Mouse (Mus musculus) embryonic facial prominence, embryonic 10.5 days (tissue): ENCODE data around the gene Lsm14b. TPM values are rescaled to one million over a fixed set of nuclear protein-coding genes. Genes with fewer than 3 reads are reported as not detected.

Experiments
- DNase-seq: peaks from one replicate; pipeline ENCODE4 v3.0.0-alpha.2; 2017; ENCODE audit warnings: low spot score
- H3K27ac ChIP-seq: fragments of 300-500 bp; sonication (generic); replicated peaks from 2 replicates; pipeline ENCODE4 v1.5.1; 2016; ENCODE audit warnings: mild to moderate bottlenecking
- H3K27me3 ChIP-seq: fragments of 300-500 bp; sonication (generic); replicated peaks from 2 replicates; pipeline ENCODE4 v1.6.1; 2016; ENCODE audit warnings: low read depth, mild to moderate bottlenecking; ENCODE audit not compliant: poor library complexity, severe bottlenecking
- H3K36me3 ChIP-seq: fragments of 300-500 bp; sonication (generic); replicated peaks from 2 replicates; pipeline ENCODE4 v1.6.1; 2016; ENCODE audit warnings: mild to moderate bottlenecking, moderate library complexity
- H3K4me1 ChIP-seq: fragments of 300-500 bp; sonication (generic); 2 replicates; pipeline ENCODE4 v1.6.1; 2016
- H3K4me3 ChIP-seq: fragments of 300-500 bp; sonication (generic); 2 replicates; pipeline ENCODE4 v1.5.1; 2016; ENCODE audit warnings: mild to moderate bottlenecking, moderate library complexity
- H3K9me3 ChIP-seq: fragments of 300-500 bp; sonication (generic); 2 replicates; pipeline ENCODE4 v1.6.1; 2016; ENCODE audit warnings: mild to moderate bottlenecking
- WGBS: fragments of 180-500 bp; shearing (Covaris S2); methylation state at CpG from one replicate; pipeline ENCODE4 v1.1.7; 2016; 5-methylcytosine and 5-hydroxymethylcytosine counted together
- polyA plus RNA-seq: library from polyadenylated mRNA; unstranded; fragments of >200 nt; fragmentation: Nextera tagmentation; extraction: Ambion mirVana; gene quantifications from 2 replicates; pipeline ENCODE4 v1.2.1, GENCODE M21; 2016

Lsm14b gene
- polyA plus RNA-seq, 1 experiment from 2014 or later, result 9.9 TPM

GRCm38 (mm10) chr2:180072886-180073285 is 48.1 kb downstream of the Lsm14b start:
- H3K9me3 ChIP-seq, result no peaks in the 10 kb centered on the region
- no peak overlapping the region for H3K27ac ChIP-seq
- peaks cover 14% of the 10 kb centered on the region for H3K4me1 ChIP-seq
- H3K27me3 ChIP-seq, result no peaks in the 10 kb centered on the region
- DNase-seq, result no peak
- 92% methylated on average over 7 of the region's 7 CpGs for WGBS
- H3K36me3 ChIP-seq, result peaks cover 45% of the 10 kb centered on the region
- no peak overlapping the region for H3K4me3 ChIP-seq

DNA sequence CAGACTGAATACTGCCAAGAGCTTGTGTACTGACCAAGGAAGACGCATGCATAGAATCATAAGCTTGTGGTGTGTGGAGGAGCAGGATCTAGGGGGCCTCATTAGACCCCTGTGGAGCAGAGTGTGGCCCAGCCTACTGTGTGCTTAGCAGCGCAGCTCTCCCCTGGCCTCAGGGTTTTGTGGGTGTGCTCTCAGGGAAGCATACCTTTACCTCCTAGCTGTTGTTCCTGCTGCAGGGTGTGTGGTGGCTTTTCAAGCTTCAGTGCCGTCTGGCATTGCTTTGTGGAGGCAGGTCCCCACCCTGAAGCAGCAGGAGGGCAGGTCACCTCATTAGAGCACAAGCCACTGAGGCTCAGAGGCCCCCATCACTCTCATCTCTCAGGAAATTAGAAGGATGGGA is 52.8 kb downstream of the Lsm14b start:
- 69% methylated on average over 3 of the region's 3 CpGs for WGBS
- H3K36me3 ChIP-seq, result peaks cover 62% of the 10 kb centered on the region

GRCm38 (mm10) chr2:180080680-180081079 is 55.9 kb downstream of the Lsm14b start:
- Histone ChIP-seq H3K27me3 (no peaks in the 10 kb centered on the region), H3K4me3 (no peak overlapping the region), H3K27ac (no peak overlapping the region), H3K9me3 (no peaks in the 10 kb centered on the region), H3K4me1 (peaks cover 19% of the 10 kb centered on the region), H3K36me3 (peaks cover 71% of the 10 kb centered on the region)
- 95% methylated on average over 8 of the region's 8 CpGs for WGBS
- DNase-seq, result no peak

More for the DNA sequence above, 52.8 kb downstream of the Lsm14b start:
- Histone ChIP-seq H3K27ac (no peak overlapping the region), H3K4me1 (no peaks in the 10 kb centered on the region), H3K9me3 (no peaks in the 10 kb centered on the region), H3K27me3 (no peaks in the 10 kb centered on the region), H3K4me3 (no peak overlapping the region)
- no peak for DNase-seq

- H3K36me3 ChIP-seq, result peaks cover 79% of the 10 kb centered on the region
Measured at GRCm38 (mm10) chr2:180083063-180083462, 58.3 kb downstream of the Lsm14b start.

DNA sequence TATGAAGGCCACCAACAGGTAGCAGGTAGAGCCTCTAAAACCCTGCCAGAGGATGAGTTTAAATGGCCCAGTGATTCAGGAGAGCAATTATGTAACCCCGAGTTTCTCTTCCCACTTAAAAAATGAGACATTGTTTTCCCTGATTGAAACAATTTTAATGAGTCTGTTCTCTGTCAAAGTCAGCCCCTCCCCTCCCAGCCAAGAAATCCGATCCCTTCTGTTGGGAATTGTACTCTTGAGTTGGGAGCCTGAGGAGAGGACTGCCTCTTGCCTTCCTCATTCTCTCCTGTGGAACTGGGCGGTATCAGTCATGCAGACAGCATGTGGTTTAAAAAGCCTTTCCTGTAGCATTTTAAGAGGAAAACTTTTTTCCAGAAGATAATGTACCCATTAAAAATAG is 59.8 kb downstream of the Lsm14b start:
- DNase-seq, result no peak
- no peaks in the 10 kb centered on the region for H3K27me3 ChIP-seq
- H3K9me3 ChIP-seq, result no peaks in the 10 kb centered on the region
- whole genome bisulfite sequencing, result 31% methylated on average over 3 of the region's 3 CpGs
- H3K4me3 ChIP-seq, result no peak overlapping the region
- H3K27ac ChIP-seq, result no peak overlapping the region
- peaks cover 64% of the 10 kb centered on the region for H3K36me3 ChIP-seq
- H3K4me1 ChIP-seq, result peaks cover 23% of the 10 kb centered on the region

More at GRCm38 (mm10) chr2:180083063-180083462, 58.3 kb downstream of the Lsm14b start:
- H3K4me1 ChIP-seq, result peaks cover 23% of the 10 kb centered on the region
- no peak overlapping the region for H3K4me3 ChIP-seq
- DNase-seq, result no peak
- no peaks in the 10 kb centered on the region for H3K27me3 ChIP-seq
- no peaks in the 10 kb centered on the region for H3K9me3 ChIP-seq
- no peak overlapping the region for H3K27ac ChIP-seq
- whole genome bisulfite sequencing, result 89% methylated on average over 10 of the region's 10 CpGs

Other genes with a start within 250 kb of the Lsm14b start
- gene Taf4, start 48.3 kb upstream of the Lsm14b start, polyA plus RNA-seq, result 3.2 and 3.7 TPM in 2 replicates
- gene Psma7, start 17.4 kb downstream of the Lsm14b start, polyA plus RNA-seq, result 909 and 921 TPM in 2 replicates
- 8.3 and 8.6 TPM in 2 replicates for gene Ss18l1, start 17.5 kb downstream of the Lsm14b start, polyA plus RNA-seq
- gene Mtg2, start 45.6 kb downstream of the Lsm14b start, polyA plus RNA-seq, result 31.3 and 33.0 TPM in 2 replicates
- gene Hrh3, start 79.5 kb downstream of the Lsm14b start, polyA plus RNA-seq, result 0.49 and 0.67 TPM in 2 replicates
- 23.6 and 24.9 TPM in 2 replicates for gene Osbpl2, start 94.3 kb downstream of the Lsm14b start, polyA plus RNA-seq
- gene Adrm1, start 146.5 kb downstream of the Lsm14b start, polyA plus RNA-seq, result 264 and 272 TPM in 2 replicates
- gene Lama5, start 200.9 kb downstream of the Lsm14b start, polyA plus RNA-seq, result 19.6 and 25.3 TPM in 2 replicates
- gene Rps21, start 232.4 kb downstream of the Lsm14b start, polyA plus RNA-seq, result 569 and 585 TPM in 2 replicates
- gene Cables2, start 248.5 kb downstream of the Lsm14b start, polyA plus RNA-seq, result 12.7 and 13.2 TPM in 2 replicates